Mouse (Mus musculus): ENCODE results near the gene Coq7.

DNA sequence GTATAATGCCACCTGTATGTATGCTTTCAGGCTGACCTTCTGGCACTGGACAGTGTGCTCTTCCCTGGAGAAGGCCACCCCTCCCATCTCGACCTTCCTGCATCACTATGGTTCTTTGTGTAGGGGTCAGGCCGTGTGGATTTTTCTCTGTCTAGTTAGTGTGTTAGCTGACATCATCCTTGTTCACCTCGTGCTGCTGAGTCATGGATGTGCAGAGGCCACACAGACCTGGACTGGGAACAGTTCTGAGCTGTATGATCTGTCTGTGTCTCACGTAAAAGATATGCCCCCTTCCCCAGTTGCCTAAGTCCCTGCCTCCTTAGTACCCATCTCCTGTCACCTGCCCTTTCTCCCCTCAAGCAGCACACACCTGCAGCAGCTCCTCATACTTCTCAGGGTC is 6.2 kb downstream of the Coq7 start:
- no peak for TF ChIP-seq CTCF (IDR thresholded peaks at IDR 0.05; ENCODE audit: extremely low read depth, insufficient read length, insufficient replicate concordance, low read depth, low read length)
- no peak for TF ChIP-seq POLR2A (IDR thresholded peaks at IDR 0.05; ENCODE audit: low read depth, low read length)
